Mouse (Mus musculus): ENCODE data around the gene Lypd3.

DNA sequence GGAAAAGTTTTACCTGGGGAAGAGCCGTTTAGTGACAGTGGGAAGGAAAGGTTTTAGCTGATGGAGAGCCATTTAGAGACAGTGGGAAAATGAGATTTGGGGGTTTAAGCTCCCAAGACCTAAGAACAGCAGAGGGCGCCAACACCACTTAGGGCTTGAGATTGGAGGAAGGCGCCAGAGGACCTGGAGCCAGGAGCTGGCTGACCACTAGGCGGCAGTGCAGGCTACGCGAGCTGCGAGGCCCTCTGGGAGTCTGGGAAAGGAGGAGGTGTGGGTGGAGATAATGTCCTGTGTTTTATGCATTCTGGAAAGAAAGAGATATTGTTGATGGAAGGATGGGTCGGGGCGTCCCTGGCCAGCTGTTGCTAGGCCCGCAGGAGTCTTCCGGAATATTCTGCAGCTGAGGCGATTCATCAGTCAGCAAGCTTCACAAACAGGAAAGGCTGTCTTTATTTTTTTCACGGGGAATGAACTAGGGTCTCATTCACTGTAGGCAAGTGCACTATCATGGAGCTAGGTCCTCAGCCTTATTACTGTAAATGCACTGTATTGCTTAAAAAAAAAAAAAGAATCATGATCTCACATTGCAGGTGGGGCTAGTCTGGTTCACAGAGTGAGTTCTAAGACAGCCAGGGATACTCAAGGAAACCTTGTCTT lies 35.3 kb upstream of the Lypd3 start:
- TF ChIP-seq MAX (IDR thresholded peaks at IDR 0.05; ENCODE audit: low read depth) (no peak), POLR2A (IDR thresholded peaks at IDR 0.05; ENCODE audit: insufficient read length, low read depth) (no peak), SRF (IDR thresholded peaks at IDR 0.05; ENCODE audit: control insufficient read depth, insufficient read length, low read depth) (no peak), E2F4 (IDR thresholded peaks at IDR 0.05; ENCODE audit: insufficient read depth) (no peak), TCF3 (IDR thresholded peaks at IDR 0.05; ENCODE audit: insufficient read length, low read depth) (no peak), CEBPB (IDR thresholded peaks at IDR 0.05; ENCODE audit: insufficient read depth, poor library complexity, severe bottlenecking) (no peak), MYOD1 (IDR thresholded peaks at IDR 0.05; ENCODE audit: control insufficient read depth in 1 of 3, insufficient read length in 2 of 3, low read depth in 2 of 3) (peak in 2 of 3 experiments; percentile 40 to 49), USF1 (IDR thresholded peaks at IDR 0.05; ENCODE audit: low read depth) (no peak), TCF12 (IDR thresholded peaks at IDR 0.05; ENCODE audit: insufficient read depth, poor library complexity, severe bottlenecking) (no peak), POLR2AphosphoS2 (IDR thresholded peaks at IDR 0.05; ENCODE audit: insufficient read length, low read depth) (no peak), MYOG (IDR thresholded peaks at IDR 0.05; ENCODE audit: control insufficient read depth in 1 of 3, insufficient read depth in 1 of 3, insufficient read length in 2 of 3, low read depth in 2 of 3) (peak in 1 of 3 experiments; percentile 44)
